Mouse (Mus musculus): ENCODE measurements around the gene Frem1. TPM values are rescaled to one million over a fixed set of nuclear protein-coding genes. Genes with fewer than 3 reads are reported as not detected.

Gene Frem1
- polyA plus RNA-seq, 1 experiment from 2014 or later: 58.2 TPM

- no peaks in the 10 kb centered on the region for H3K36me3 ChIP-seq (ENCODE audit: insufficient read depth)
- no peaks in the 10 kb centered on the region for H3K27me3 ChIP-seq (ENCODE audit: insufficient read depth, low read length)
- no peak overlapping the region for H3K27ac ChIP-seq (ENCODE audit: low read depth)
- H3K9ac ChIP-seq: peak overlapping the region; percentile 87
- no peak for TF ChIP-seq CTCF (IDR thresholded peaks at IDR 0.05; ENCODE audit: low read depth)
- ATAC-seq (ENCODE audit: insufficient read depth) (no peak), DNase-seq (no peak)
- peak overlapping the region; percentile 83 for H3K4me2 ChIP-seq
- peak overlapping the region; percentile 82 for H3K4me3 ChIP-seq (ENCODE audit: low read depth, low read length)
- no peaks in the 10 kb centered on the region; the same call in none of the 2 replicates for H3K4me1 ChIP-seq (ENCODE audit: insufficient read depth)
- H3K9me3 ChIP-seq (ENCODE audit: low read depth, low read length): no peaks in the 10 kb centered on the region
- WGBS: 32% methylated on average over 4 of the region's 4 CpGs
Measured at GRCm38 (mm10) chr4:82858431-82859010, 193.6 kb downstream of the Frem1 start.

- no peak overlapping the region for H3K27ac ChIP-seq (ENCODE audit: low read depth)
- ATAC-seq (ENCODE audit: insufficient read depth): no peak
- 86% methylated on average over 3 of the region's 3 CpGs for WGBS
Measured at GRCm38 (mm10) chr4:82856986-82857385, 195.2 kb downstream of the Frem1 start.

GRCm38 (mm10) chr4:82853809-82854208 lies 198.3 kb downstream of the Frem1 start:
- H3K27me3 ChIP-seq (ENCODE audit: insufficient read depth, low read length): no peaks in the 10 kb centered on the region
- WGBS: 61% methylated on average over 2 of the region's 2 CpGs
- DNase-seq: no peak

More at GRCm38 (mm10) chr4:82856986-82857385, 195.2 kb downstream of the Frem1 start:
- no peak for DNase-seq
- H3K27me3 ChIP-seq (ENCODE audit: insufficient read depth, low read length): no peaks in the 10 kb centered on the region
- no peaks in the 10 kb centered on the region; the same call in none of the 2 replicates for H3K4me1 ChIP-seq (ENCODE audit: insufficient read depth)
- H3K9ac ChIP-seq: no peak overlapping the region
- peaks cover 5% of the 10 kb centered on the region; the same call in 1 of the 2 replicates for H3K36me3 ChIP-seq (ENCODE audit: insufficient read depth)
- TF ChIP-seq CTCF (IDR thresholded peaks at IDR 0.05; ENCODE audit: low read depth): no peak
- H3K4me2 ChIP-seq: no peak overlapping the region
- H3K9me3 ChIP-seq (ENCODE audit: low read depth, low read length): no peaks in the 10 kb centered on the region
- H3K4me3 ChIP-seq (ENCODE audit: low read depth, low read length): no peak overlapping the region

GRCm38 (mm10) chr4:82848552-82849234 lies 203.4 kb downstream of the Frem1 start:
- no peak overlapping the region for H3K27ac ChIP-seq (ENCODE audit: low read depth)
- no peaks in the 10 kb centered on the region for H3K4me1 ChIP-seq (ENCODE audit: insufficient read depth)
- no peak for ATAC-seq (ENCODE audit: insufficient read depth)
- H3K36me3 ChIP-seq (ENCODE audit: insufficient read depth): peaks cover 5% of the 10 kb centered on the region; the same call in 1 of the 2 replicates
- no peak for TF ChIP-seq CTCF (IDR thresholded peaks at IDR 0.05; ENCODE audit: low read depth)
- no peaks in the 10 kb centered on the region for H3K27me3 ChIP-seq (ENCODE audit: insufficient read depth, low read length)
- no peaks in the 10 kb centered on the region for H3K9me3 ChIP-seq (ENCODE audit: low read depth, low read length)
- no peak overlapping the region for H3K4me2 ChIP-seq
- WGBS: 51% methylated on average over 5 of the region's 5 CpGs
- no peak overlapping the region for H3K9ac ChIP-seq
- H3K4me3 ChIP-seq (ENCODE audit: low read depth, low read length): no peak overlapping the region
- no peak for DNase-seq

More at GRCm38 (mm10) chr4:82853809-82854208, 198.3 kb downstream of the Frem1 start:
- no peaks in the 10 kb centered on the region for H3K9me3 ChIP-seq (ENCODE audit: low read depth, low read length)
- ATAC-seq (ENCODE audit: insufficient read depth): no peak
- H3K4me2 ChIP-seq: no peak overlapping the region
- no peak overlapping the region for H3K27ac ChIP-seq (ENCODE audit: low read depth)
- H3K4me1 ChIP-seq (ENCODE audit: insufficient read depth): no peaks in the 10 kb centered on the region; the same call in 1 of the 2 replicates
- no peak overlapping the region for H3K4me3 ChIP-seq (ENCODE audit: low read depth, low read length)
- H3K36me3 ChIP-seq (ENCODE audit: insufficient read depth): peaks cover 5% of the 10 kb centered on the region; the same call in 1 of the 2 replicates
- H3K9ac ChIP-seq: no peak overlapping the region
- no peak for TF ChIP-seq CTCF (IDR thresholded peaks at IDR 0.05; ENCODE audit: low read depth)

Other genes starting within 250 kb of the Frem1 start
- gene Zdhhc21, start 192.4 kb downstream of the Frem1 start, polyA plus RNA-seq (2014; fragmentation: Nextera tagmentation; extraction: Ambion mirVana): 15.2 and 17.5 TPM in 2 replicates
- gene Cer1, start 167.2 kb downstream of the Frem1 start, polyA plus RNA-seq (2014; fragmentation: Nextera tagmentation; extraction: Ambion mirVana): 3.1 and 3.9 TPM in 2 replicates

Data from lung, embryonic 14.5 days (tissue).